17 mouse cellular contexts compared by ENCODE assay signal in the genomic region with DNA sequence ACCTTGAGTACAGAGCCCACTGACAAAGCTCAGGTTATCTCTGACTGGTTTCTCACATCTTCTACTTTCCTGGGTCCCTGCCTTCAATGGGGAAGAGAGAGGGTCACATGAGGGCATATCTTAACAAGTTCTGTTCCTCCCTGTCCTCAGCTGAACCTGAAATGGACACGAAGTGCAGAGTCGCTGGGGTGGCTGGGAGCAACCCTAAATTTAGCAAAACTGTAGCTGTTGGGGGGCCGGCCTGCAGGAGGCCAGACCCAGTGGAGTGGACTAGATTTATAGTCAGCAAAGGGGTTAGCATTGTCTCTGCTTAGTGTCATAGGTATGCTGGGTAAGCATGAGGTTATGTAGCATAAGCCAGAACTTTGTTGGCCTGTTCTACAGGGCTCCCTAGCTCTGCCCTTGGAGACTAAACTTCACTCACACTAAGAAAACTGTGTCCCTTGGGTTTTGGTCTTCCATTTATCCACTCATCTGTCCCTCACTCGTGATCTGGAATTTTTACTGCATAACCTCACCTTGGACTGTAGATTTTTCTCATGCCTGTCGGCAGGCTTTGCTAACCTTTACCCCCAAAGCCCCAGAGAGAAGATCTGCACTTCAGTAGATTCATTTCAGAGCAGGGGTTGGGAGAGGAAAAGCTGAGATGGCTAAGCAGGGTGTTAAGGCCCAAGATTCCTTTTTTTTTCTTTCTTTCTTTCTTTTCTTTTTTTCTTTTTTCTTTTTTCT. TPM values are rescaled to one million over a fixed set of nuclear protein-coding genes. Genes with fewer than 3 reads are reported as not detected.
A peak's percentile ranks its signal among the peaks of the same experiment; 100 is the strongest.
DNase-seq lines count a peak whose midpoint lies in the region; ATAC-seq and TF ChIP-seq lines count a peak whose summit lies in the region.
"Had no signal": no experiment of that assay in that cellular context is flagged by ENCODE, and none has a peak within 500 bp of the region (broad histone marks: within the 10 kb centered on the region; RNA-seq: fewer than 3 reads in every experiment).

No protein-coding gene starts in this region.

- no peak for ATAC-seq in kidney, embryonic 15.5 days (replicated peaks; ENCODE audit: low FRiP score)
- peak; percentile 24; the same call in 1 of the 2 replicates for ATAC-seq in heart, embryonic 11.5 days (replicated peaks; ENCODE audit: insufficient number of reproducible peaks, low FRiP score, low TSS enrichment)
- ATAC-seq: forebrain, postnatal 0 days; inflammation-experienced regulatory T-cells, adult 6 months; lung, postnatal 0 days had no signal

- H3K27ac ChIP-seq in gastrocnemius, adult 2 months: peak overlapping the region; percentile 85
- no peak overlapping the region for H3K27ac ChIP-seq in kidney, embryonic 15.5 days
- H3K27ac ChIP-seq in heart, embryonic 11.5 days (ENCODE audit: low read depth, low read length): no peak overlapping the region
- H3K27ac ChIP-seq in macrophage: peak overlapping the region; percentile 97

- no peaks in the 10 kb centered on the region for H3K9me3 ChIP-seq in kidney, embryonic 15.5 days (replicated peaks)
- H3K9me3 ChIP-seq in heart, embryonic 11.5 days (replicated peaks; ENCODE audit: control insufficient read depth, low read length): no peaks in the 10 kb centered on the region

- 0 out of 2 replicates have a peak, but pooled peaks cover 2% of the 10 kb centered on the region for H3K4me1 ChIP-seq in kidney, embryonic 15.5 days
- H3K4me1 ChIP-seq in heart, embryonic 11.5 days (ENCODE audit: control insufficient read depth, insufficient read depth, low read length): 0 out of 2 replicates have a peak, but pooled peaks cover 3% of the 10 kb centered on the region

- peak; percentile 73 for DNase-seq in gastrocnemius, adult 2 months
- no peak for DNase-seq in gastrocnemius, postnatal 4 days (ENCODE audit: low spot score in 2 of 2)
- DNase-seq in kidney, postnatal 36 days: peak; percentile 32 to 63
- no peak for DNase-seq in MN1 (ENCODE audit: low spot score)
- no peak for DNase-seq in adrenal gland, adult 8-10 months
- DNase-seq: cerebellum, adult 18-20 months; forebrain, postnatal 0 days; layer of hippocampus, postnatal 36 days; midbrain, embryonic 14.5 days; spleen, adult 18-20 months; thymus, adult 2 months had no signal

- no peaks in the 10 kb centered on the region for H3K27me3 ChIP-seq in kidney, embryonic 15.5 days
- H3K27me3 ChIP-seq in heart, embryonic 11.5 days (ENCODE audit: control insufficient read depth, insufficient read depth, low read length): no peaks in the 10 kb centered on the region

- intact Hi-C loops in gastrocnemius, adult 2 months (cut with DNase I): no loop called here

- H3K79me2 ChIP-seq in macrophage (ENCODE audit: inconsistent target): peaks cover 89% of the 10 kb centered on the region

- no peak for TF ChIP-seq CTCF in gastrocnemius, adult 2 months (IDR thresholded peaks at IDR 0.05)

- H3K4me2 ChIP-seq in kidney, embryonic 15.5 days: no peak overlapping the region
- no peak overlapping the region for H3K4me2 ChIP-seq in heart, embryonic 11.5 days

- no peaks in the 10 kb centered on the region for H3K36me3 ChIP-seq in kidney, embryonic 15.5 days
- H3K36me3 ChIP-seq in heart, embryonic 11.5 days (ENCODE audit: control insufficient read depth, insufficient read depth, low read length): no peaks in the 10 kb centered on the region
- no peaks in the 10 kb centered on the region for H3K36me3 ChIP-seq in macrophage (ENCODE audit: inconsistent target)

- no peak overlapping the region for H3K9ac ChIP-seq in kidney, embryonic 15.5 days
- no peak overlapping the region for H3K9ac ChIP-seq in heart, embryonic 11.5 days (ENCODE audit: low read depth, low read length)
- H3K9ac ChIP-seq: forebrain, postnatal 0 days had no signal

- 55% methylated on average over 5 of the region's 5 CpGs for WGBS in kidney, embryonic 15.5 days
- 43% methylated on average over 5 of the region's 5 CpGs for WGBS in heart, embryonic 11.5 days (ENCODE audit: insufficient replicate concordance)
- WGBS in macrophage (ENCODE audit: missing documents): 60% methylated on average over 5 of the region's 5 CpGs

- H3K4me3 ChIP-seq in gastrocnemius, adult 2 months: peak overlapping the region; percentile 31
- H3K4me3 ChIP-seq in kidney, embryonic 15.5 days (replicated peaks): no peak overlapping the region
- H3K4me3 ChIP-seq in heart, embryonic 11.5 days (ENCODE audit: low read depth, low read length): no peak overlapping the region
- no peak overlapping the region for H3K4me3 ChIP-seq in macrophage (ENCODE audit: inconsistent target)
- H3K4me3 ChIP-seq: erythroblast, embryonic 14.5 days had no signal

RNA-seq across cellular contexts. Expression of a gene that starts 54.1 kb away (rescaled TPM):
- total RNA-seq in gastrocnemius, adult 2 months (2021): 10 to 100 TPM; 32.8 to 49.3 TPM
- total RNA-seq in gastrocnemius, postnatal 4 days (2021): 100 to 1,000 TPM; 225 to 262 TPM
- 95.6 TPM in 2 replicates for polyA plus RNA-seq in kidney, embryonic 15.5 days (2015; fragmentation: Nextera tagmentation; extraction: Ambion mirVana)
- 70.4 and 85.1 TPM in 2 replicates for polyA plus RNA-seq in heart, embryonic 11.5 days (2014; fragmentation: Nextera tagmentation; extraction: Ambion mirVana)
- total RNA-seq in macrophage (2018; cell fraction: chromatin; rRNA removed): 1 to 10 TPM in 1 of 26 experiments, not detected in 25; 6.4 TPM
- total RNA-seq in macrophage (2018; cell fraction: cytosol; rRNA removed): under 1 TPM in 19 of 26 experiments, not detected in 7; 0.04 to 0.19 (median 0.10) TPM
- total RNA-seq in macrophage (2018; cell fraction: nucleus; rRNA removed): 1 to 10 TPM in 2 of 26 experiments, under 1 TPM in 7, not detected in 17; 0.17 to 1.5 (median 0.25) TPM
- 0.07 to 1.3 TPM (median 0.16 TPM) in 3 replicates for polyA plus RNA-seq in macrophage (2018)
- total RNA-seq in adrenal gland, adult 8-10 months (2022): 10 to 100 TPM; 33.4 to 60.6 (median 45.5) TPM

Comparison
In these comparisons a context has a peak if more than half of its experiments do, and no peak if none do; other contexts are left out.
1. DNase-seq: peak in gastrocnemius, adult 2 months (single experiment) and kidney, postnatal 36 days (2 of 2); none in gastrocnemius, postnatal 4 days (0 of 2), MN1 (single experiment) and adrenal gland, adult 8-10 months (single experiment).
2. H3K27ac ChIP-seq: peak in gastrocnemius, adult 2 months (single experiment) and macrophage (single experiment); none in kidney, embryonic 15.5 days (single experiment) and heart, embryonic 11.5 days (single experiment).